In the genomic region with DNA sequence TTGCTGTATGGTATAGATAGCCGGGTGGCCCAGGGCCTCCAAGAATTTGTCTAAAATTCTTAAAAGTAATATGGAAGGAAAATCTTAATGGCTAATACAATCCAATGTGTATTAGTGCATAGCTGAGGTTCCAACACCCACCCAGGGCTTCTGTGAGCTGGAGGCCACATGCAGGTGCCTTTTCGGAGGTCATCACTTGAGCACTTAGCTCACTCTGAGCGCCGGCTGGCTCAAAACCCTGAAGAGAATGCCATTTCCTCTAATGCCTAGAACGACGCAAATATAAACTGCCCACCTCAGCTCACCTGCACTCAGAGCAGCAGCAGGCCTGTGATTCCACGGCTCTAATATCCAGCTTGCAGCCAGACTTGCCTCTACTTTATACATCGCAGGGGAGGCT, we compare ENCODE assay signal across 16 mouse cellular contexts.
"Had no signal": no experiment of that assay in that cellular context is flagged by ENCODE, and none has a peak within 500 bp of the region (broad histone marks: within the 10 kb centered on the region; RNA-seq: fewer than 3 reads in every experiment).

No protein-coding gene starts in this region.

- H3K4me3 ChIP-seq: neural tube, embryonic 13.5 days; neural tube, embryonic 15.5 days; stomach, embryonic 15.5 days had no signal

- H3K36me3 ChIP-seq: neural tube, embryonic 13.5 days; neural tube, embryonic 15.5 days; stomach, embryonic 15.5 days had no signal

- DNase-seq: retina, postnatal 1 day; right cerebral cortex, adult 18-20 months; right cerebral cortex, postnatal 14 days; right cerebral cortex, postnatal 25 days; right cerebral cortex, postnatal 4 days; spleen, adult 18-20 months; thymus, adult 18-20 months; thymus, adult 2 months; thymus, postnatal 14 days; thymus, postnatal 25 days; thymus, postnatal 36 days; thymus, postnatal 4 days had no signal

- H3K27ac ChIP-seq: neural tube, embryonic 13.5 days; neural tube, embryonic 15.5 days; stomach, embryonic 15.5 days; stomach, postnatal 0 days had no signal

- H3K9ac ChIP-seq: neural tube, embryonic 13.5 days; neural tube, embryonic 15.5 days; stomach, embryonic 15.5 days had no signal

- H3K4me2 ChIP-seq: neural tube, embryonic 13.5 days; neural tube, embryonic 15.5 days; stomach, embryonic 15.5 days had no signal

- H3K9me3 ChIP-seq: neural tube, embryonic 13.5 days; neural tube, embryonic 15.5 days; stomach, embryonic 15.5 days had no signal

- H3K27me3 ChIP-seq: neural tube, embryonic 13.5 days; neural tube, embryonic 15.5 days; stomach, embryonic 15.5 days had no signal

- H3K4me1 ChIP-seq: stomach, embryonic 15.5 days had no signal
